Mouse (Mus musculus): ENCODE measurements at regions not wholly inside any gene's neighbourhood (a gene's known extent, or its start where the extent isn't known, plus 50 kb on each side); places are given as distances from the start of the nearest gene placed in this dataset.
"Not testable (repeated sequence)": the region's sequence is repeated elsewhere in the genome, so short reads cannot be mapped to it uniquely, and the experiment has no call there.

GRCm38 (mm10) chr6:100425551-100425950, 138.3 kb upstream of the Rybp start:
- DNase-seq (ENCODE audit: low spot score in 2 of 2): no peak

DNA sequence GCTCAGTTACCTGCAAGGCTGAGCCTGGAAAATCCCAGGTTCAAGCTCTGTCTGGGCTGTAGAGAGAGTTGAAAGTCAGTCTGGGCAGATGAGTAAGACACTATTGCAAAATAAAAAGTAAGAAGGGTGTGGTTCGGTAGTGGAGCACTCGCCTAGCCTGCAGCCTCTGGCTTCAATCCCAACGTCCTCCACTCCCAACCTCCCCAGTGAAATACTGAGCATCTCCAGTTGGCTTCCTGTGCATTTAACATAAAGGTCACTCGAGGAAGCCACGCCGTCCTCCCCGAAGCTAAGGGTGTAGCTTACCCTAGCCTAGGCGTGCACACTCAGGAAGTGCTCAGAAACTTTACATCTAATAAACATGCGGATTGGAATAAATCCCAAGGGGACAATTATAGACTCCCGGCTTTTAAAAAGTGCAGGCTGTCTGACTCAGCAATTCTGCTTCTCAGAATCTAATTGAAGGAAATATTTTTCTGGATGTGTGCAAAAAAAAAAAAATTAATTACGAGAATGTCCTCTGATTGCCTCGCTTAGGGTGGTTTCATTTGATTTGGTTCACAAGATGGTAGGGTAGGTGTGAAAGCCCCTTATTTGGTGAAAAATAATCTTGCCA, 137.6 kb upstream of the Rybp start:
- DNase-seq (ENCODE audit: low spot score in 2 of 2): peak in 1 of 2 experiments; percentile 22

- no peak for DNase-seq (ENCODE audit: low spot score in 2 of 2)
Observed at GRCm38 (mm10) chr6:100424181-100424580, 136.9 kb upstream of the Rybp start.

- DNase-seq (ENCODE audit: low spot score in 2 of 2): no peak
Observed at GRCm38 (mm10) chr6:100423636-100424035, 136.4 kb upstream of the Rybp start.

GRCm38 (mm10) chr6:100422603-100423002, 135.3 kb upstream of the Rybp start:
- no peak for DNase-seq (ENCODE audit: low spot score in 2 of 2)

DNA sequence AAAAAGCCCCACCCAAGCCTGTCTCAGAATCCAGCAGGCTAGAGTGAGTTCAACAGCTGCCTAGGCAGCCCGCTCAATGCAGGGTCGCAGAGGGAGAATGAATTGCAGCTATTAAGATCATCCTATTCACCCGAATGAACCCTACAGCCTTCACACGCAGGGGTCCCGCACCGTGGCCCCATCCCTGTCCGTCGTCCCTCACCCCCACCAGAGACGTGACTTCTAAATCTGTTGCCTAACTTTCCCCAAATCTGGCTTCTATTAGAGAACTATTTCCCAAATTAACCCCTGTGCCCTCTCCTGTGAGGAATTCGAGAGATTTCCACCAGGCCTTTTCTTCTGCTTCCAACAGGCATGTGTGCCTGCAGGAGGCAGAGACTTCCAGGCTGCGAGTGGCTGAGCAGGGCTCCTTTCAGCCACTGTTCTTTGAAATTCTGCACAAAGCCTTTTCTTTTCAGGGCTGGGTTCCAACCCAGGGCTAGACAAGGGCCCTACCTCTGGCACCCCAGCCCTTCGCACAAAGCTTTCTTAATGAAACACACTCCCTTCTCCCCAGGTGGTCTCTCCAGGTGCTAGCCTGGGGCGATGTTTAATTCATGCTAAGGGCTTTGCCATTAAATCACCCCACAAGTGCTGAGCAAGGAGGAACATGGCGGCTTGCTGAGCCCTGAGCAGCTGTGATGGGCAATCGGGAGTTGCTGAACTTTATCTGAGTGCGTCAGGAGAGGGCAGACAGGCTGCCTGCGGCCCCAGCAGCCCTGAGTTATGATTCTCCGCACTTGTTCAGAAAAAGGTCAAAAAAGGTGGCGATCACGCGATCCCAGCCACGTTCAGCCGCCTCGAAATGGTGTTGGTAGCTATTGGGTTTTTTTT, 134.7 kb upstream of the Rybp start:
- DNase-seq (ENCODE audit: low spot score in 2 of 2): no peak

- no peak for DNase-seq (ENCODE audit: low spot score in 2 of 2)
Observed at GRCm38 (mm10) chr6:100420602-100421001, 133.3 kb upstream of the Rybp start.

DNA sequence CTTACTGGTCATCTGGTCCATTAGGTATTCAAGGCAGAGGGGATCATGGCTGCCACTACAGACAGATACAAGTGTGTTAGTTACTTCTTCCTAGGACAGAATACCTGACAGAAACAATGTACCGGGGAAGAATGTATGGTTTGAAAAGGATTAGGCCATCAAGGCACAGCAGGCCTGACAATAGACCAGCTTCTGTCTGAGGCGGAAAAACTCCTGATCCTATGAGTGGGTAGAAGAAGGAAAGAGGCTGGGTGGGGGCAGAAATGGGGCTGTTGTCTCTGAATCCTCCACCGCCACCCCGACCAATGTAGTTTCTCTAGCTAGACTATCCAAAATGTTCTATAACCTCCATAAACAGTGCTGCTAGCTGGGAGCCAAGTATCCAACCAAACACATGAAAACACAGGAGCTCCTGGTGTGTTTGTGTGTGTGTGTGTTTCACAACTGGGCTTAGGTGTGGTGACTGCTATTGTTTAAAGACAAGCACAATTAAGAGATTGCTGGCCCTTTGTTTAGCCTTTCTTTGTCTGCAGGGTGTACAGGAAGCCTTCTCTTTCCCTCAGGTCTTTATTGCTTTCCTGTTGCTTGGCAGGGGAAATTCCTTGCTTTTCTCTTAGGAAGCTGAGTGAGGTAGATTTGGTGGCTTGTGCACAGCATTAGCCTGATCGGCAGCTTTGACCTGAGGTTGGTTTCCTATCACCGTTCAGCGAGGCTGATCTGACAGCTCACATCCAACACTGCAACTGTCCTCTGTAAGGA, 132.7 kb upstream of the Rybp start:
- DNase-seq (ENCODE audit: low spot score in 2 of 2): no peak

DNA sequence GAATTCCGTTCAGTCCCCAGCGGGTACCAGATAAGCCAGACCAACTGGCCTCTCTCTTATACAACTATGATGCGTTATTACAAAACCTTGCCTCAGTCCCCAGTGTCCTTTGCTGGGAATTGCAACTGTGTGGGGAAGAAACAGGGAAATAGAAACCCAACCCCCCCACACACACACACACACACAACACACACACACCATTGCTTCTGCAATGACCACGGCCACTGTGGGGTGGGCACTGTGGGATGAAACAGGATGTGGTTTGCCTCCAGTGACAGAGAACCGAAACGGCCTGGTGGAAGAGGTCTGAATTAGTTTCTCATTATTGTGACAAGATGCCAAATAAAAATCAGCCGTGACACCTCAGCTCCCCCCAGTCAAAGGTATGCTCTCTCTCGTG, 128.8 kb upstream of the Rybp start:
- no peak for DNase-seq (ENCODE audit: low spot score in 2 of 2)

DNA sequence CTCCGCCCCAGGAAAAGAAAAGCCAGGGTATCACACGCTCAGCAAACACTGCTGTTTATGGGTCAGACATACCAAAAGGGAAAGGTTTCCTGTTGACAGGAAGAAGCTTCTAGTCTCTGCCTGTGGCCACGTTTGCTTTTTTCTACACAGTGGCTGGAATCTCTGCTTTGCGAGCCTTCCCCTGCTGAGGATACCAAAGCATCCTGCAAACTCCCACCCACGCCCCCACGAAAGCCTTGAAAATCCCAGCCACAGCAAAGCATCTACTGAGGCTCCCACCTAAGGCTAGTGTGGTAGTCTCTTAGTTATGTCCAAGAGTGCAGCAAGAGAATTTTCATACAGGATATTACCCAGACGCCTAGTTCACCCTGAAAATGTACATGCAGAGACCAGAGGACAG, 128.2 kb upstream of the Rybp start:
- no peak for DNase-seq (ENCODE audit: low spot score in 2 of 2)

DNA sequence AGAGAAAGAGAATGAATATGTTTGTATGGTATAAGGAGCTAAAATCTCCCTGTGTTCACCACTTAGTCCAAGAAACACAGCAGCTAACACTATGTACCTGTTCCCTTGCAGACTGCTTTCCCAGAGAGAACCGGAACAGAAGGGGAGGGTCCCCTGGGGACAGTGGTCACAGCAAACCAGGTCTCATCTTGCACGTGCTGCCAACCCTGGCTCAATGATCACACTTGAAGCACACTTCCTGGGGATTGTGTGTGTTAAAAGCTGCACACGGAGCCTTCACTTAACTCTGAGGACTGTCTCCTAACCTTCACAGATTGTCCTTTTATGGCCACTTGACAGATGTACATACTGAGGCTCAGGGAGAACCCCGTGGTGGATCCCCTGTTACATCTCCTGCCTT, 127.6 kb upstream of the Rybp start:
- no peak for DNase-seq (ENCODE audit: low spot score in 2 of 2)

DNA sequence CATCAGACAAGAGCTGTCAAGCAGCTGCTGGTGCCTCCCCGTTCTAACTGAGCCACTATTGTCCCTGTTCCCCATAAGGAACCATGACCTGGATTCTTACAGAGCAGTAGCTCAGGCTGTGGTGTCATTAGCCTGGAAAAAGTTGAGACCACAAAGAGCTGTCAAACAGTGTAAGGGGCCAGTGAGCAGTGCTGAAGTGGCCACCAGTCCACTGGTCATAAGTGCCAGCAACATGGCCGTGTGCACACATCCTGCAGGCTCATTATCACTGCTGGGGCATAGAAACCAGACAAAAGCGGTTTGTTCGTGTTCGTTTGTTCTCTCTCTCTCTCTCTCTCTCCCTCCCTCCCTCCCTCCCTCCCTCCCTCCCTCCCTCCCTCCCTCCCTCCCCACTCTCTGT, 125.2 kb upstream of the Rybp start:
- DNase-seq (ENCODE audit: low spot score in 2 of 2): no peak

DNA sequence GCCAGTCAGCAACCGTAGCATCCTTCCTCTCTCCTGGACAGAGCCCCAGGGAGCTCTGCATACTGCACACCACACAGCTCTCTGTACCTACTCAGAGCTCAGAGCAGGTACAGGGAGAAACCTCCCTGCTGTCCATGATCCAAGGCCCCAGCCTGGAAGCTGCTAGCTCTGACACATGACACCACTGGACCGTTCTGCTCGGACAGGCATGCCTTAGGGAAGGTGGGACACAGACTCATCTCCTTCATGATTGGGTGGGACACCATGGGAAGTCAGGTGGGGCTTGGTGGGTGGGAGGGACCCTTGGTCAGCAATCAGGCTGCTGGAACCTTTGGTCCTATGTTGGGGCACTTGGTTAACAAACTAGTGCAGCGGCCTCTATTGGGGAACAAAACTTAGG, 124.7 kb upstream of the Rybp start:
- no peak for DNase-seq (ENCODE audit: low spot score in 2 of 2)

- no peak for DNase-seq (ENCODE audit: low spot score in 2 of 2)
Observed at GRCm38 (mm10) chr6:100410067-100410631, 122.9 kb upstream of the Rybp start.

DNA sequence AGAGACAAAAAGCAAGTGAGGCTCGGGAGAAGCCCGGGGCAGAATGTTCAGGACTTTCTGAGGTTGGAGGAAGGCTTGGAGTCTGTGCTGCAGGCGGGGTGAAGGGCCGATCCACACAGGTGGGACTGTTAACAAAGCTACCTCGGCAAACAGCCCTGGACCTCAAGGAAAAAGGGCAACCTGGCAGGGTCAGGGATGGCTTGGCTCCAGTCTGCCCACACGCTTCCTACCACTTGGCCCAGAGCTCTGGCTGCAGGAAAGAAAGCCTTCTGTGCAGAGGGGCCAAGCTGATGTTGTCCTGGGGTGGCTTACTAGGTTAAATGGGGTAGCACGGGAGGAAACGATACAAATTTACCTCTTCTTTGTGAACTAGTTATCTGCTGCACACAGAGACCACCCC, 121.5 kb upstream of the Rybp start:
- no peak for DNase-seq (ENCODE audit: low spot score in 2 of 2)

- no peak for DNase-seq (ENCODE audit: low spot score in 2 of 2)
Observed at GRCm38 (mm10) chr6:100406504-100406903, 119.2 kb upstream of the Rybp start.

DNA sequence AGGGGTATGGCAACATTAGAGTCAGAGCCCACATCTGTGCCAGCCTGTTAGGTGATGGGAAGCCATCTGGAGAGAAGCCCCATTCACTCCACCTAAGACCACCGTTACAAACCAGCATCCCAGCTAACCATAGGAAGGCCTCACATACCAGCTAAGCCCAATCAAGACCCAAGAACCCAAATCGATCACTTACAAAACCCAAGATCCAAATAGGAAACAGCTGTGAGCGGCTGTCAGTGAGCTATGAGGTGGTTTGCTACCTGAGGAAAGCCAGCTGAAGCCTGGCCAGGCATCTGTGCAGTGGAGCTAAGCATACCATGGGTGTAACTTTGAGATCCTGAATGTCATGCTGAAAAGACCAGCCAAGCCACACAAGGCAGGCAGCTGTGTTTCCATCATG, 116.9 kb upstream of the Rybp start:
- no peak for DNase-seq (ENCODE audit: low spot score in 2 of 2)

GRCm38 (mm10) chr6:100402716-100403115, 115.4 kb upstream of the Rybp start:
- DNase-seq (ENCODE audit: low spot score in 2 of 2): no peak

GRCm38 (mm10) chr6:100401728-100402127, 114.4 kb upstream of the Rybp start:
- DNase-seq (ENCODE audit: low spot score in 2 of 2): no peak

- DNase-seq (ENCODE audit: low spot score in 2 of 2): not testable (repeated sequence)
Observed at GRCm38 (mm10) chr6:100399387-100399786, 112.1 kb upstream of the Rybp start.

DNA sequence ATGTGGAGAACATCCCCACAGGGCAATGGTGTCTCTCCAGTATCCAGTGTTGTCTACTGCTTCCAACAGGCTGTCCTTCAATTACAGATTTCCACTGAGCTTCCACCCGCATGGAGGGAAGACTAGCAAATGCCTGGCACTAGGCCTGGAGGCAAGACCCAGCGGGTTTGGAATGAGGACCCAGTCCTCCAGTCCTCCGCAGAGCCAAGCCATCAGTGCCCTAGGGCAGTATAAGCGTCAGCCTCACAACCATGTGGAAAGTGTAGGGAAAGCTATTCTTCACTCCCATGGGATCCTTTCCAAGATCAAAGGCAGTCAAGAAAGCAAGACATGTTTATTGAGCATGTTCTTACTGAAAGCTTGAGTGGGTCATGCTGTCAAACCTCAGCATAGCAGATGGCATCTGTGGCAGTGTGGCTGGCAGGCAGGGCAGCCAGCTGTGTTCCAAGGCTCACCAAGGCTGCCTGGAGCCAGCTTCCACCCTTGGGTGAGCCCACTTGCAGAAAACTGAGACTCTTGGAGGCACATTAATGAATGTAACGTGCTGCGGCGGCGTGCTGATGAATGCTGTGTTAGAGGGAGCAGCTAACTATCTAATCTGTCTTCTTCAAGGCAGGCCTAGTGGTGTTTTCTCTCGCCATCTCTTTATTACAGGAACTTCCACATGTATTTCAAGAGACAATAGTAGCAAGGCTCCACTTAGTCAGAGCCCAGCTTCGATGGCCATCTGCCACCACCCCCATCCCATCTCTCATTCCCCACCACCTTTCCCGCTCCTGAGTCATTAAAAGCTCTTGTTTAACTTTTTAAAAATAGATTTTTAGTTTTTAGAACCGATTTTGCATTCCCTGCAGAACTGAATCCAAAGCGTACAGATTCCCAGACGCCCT, 109.3 kb upstream of the Rybp start:
- DNase-seq (ENCODE audit: low spot score in 2 of 2): no peak
